Mouse (Mus musculus): ENCODE data around the gene Gm3233. TPM values are rescaled to one million over a fixed set of nuclear protein-coding genes. Genes with fewer than 3 reads are reported as not detected.
"Not testable (repeated sequence)": the region's sequence is repeated elsewhere in the genome, so short reads cannot be mapped to it uniquely, and the experiment has no call there.

The Gm3233 gene
- total RNA-seq (2021), result not detected

- intact Hi-C loops (cut with DNase I); DNase-seq (ENCODE audit: extremely low spot score in 1 of 2, low spot score in 2 of 2): not testable (repeated sequence)
Observed at GRCm38 (mm10) chr10:77759582-77759981, at the start of gene Gm3233. Gene Gm3233, minus strand, starts transcription at chr10:77759682.

GRCm38 (mm10) chr10:77804095-77804494 is 44.6 kb upstream of the Gm3233 start:
- no peak for DNase-seq (ENCODE audit: extremely low spot score in 1 of 2, low spot score in 2 of 2)
- intact Hi-C loops (cut with DNase I), result no loop called here

- intact Hi-C loops (cut with DNase I), result no loop called here
- DNase-seq (ENCODE audit: extremely low spot score in 1 of 2, low spot score in 2 of 2), result no peak
Observed at GRCm38 (mm10) chr10:77798921-77799508, 39.5 kb upstream of the Gm3233 start, which contains the start of gene Gm19668. Gene Gm19668, minus strand, starts transcription at chr10:77799133.

- intact Hi-C loops (cut with DNase I); DNase-seq (ENCODE audit: extremely low spot score in 1 of 2, low spot score in 2 of 2): not testable (repeated sequence)
Observed at GRCm38 (mm10) chr10:77798164-77798920, 38.9 kb upstream of the Gm3233 start.

GRCm38 (mm10) chr10:77797677-77798076 is 38.2 kb upstream of the Gm3233 start:
- DNase-seq (ENCODE audit: extremely low spot score in 1 of 2, low spot score in 2 of 2), result no peak
- intact Hi-C loops (cut with DNase I), result no loop called here

- no peak for DNase-seq (ENCODE audit: extremely low spot score in 1 of 2, low spot score in 2 of 2)
Observed at GRCm38 (mm10) chr10:77794976-77795375, 35.5 kb upstream of the Gm3233 start, which contains the start of gene Gm9639. Gene Gm9639, minus strand, starts transcription at chr10:77795076.

GRCm38 (mm10) chr10:77788621-77789020 is 29.1 kb upstream of the Gm3233 start:
- intact Hi-C loops (cut with DNase I), result no loop called here
- DNase-seq (ENCODE audit: extremely low spot score in 1 of 2, low spot score in 2 of 2), result no peak

More at GRCm38 (mm10) chr10:77794976-77795375, 35.5 kb upstream of the Gm3233 start, which contains the start of gene Gm9639:
- intact Hi-C loops (cut with DNase I), result no loop called here

GRCm38 (mm10) chr10:77787876-77788275 is 28.4 kb upstream of the Gm3233 start, which contains the start of gene Gm7137:
Gene Gm7137, minus strand, starts transcription at chr10:77788200.
- intact Hi-C loops (cut with DNase I); DNase-seq (ENCODE audit: extremely low spot score in 1 of 2, low spot score in 2 of 2): not testable (repeated sequence)

GRCm38 (mm10) chr10:77783396-77783795 is 23.9 kb upstream of the Gm3233 start:
- DNase-seq (ENCODE audit: extremely low spot score in 1 of 2, low spot score in 2 of 2); intact Hi-C loops (cut with DNase I): not testable (repeated sequence)

GRCm38 (mm10) chr10:77782442-77782841 is 23.0 kb upstream of the Gm3233 start, which contains the start of gene Gm3250:
Gene Gm3250, minus strand, starts transcription at chr10:77782542.
- intact Hi-C loops (cut with DNase I); DNase-seq (ENCODE audit: extremely low spot score in 1 of 2, low spot score in 2 of 2): not testable (repeated sequence)

- intact Hi-C loops (cut with DNase I); DNase-seq (ENCODE audit: extremely low spot score in 1 of 2, low spot score in 2 of 2): not testable (repeated sequence)
Observed at GRCm38 (mm10) chr10:77776844-77777243, 17.4 kb upstream of the Gm3233 start, which contains the start of gene Gm7138. Gene Gm7138, minus strand, starts transcription at chr10:77776944.

GRCm38 (mm10) chr10:77772142-77772541 is 12.7 kb upstream of the Gm3233 start:
- intact Hi-C loops (cut with DNase I); DNase-seq (ENCODE audit: extremely low spot score in 1 of 2, low spot score in 2 of 2): not testable (repeated sequence)

- DNase-seq (ENCODE audit: extremely low spot score in 1 of 2, low spot score in 2 of 2); intact Hi-C loops (cut with DNase I): not testable (repeated sequence)
Observed at GRCm38 (mm10) chr10:77771225-77771624, 11.7 kb upstream of the Gm3233 start, which contains the start of gene Gm3238. Gene Gm3238, minus strand, starts transcription at chr10:77771325.

- intact Hi-C loops (cut with DNase I), result no loop called here
- no peak for DNase-seq (ENCODE audit: extremely low spot score in 1 of 2, low spot score in 2 of 2)
Observed at GRCm38 (mm10) chr10:77769727-77770126, 10.2 kb upstream of the Gm3233 start.

- intact Hi-C loops (cut with DNase I), result no loop called here
- DNase-seq (ENCODE audit: extremely low spot score in 1 of 2, low spot score in 2 of 2), result no peak
Observed at GRCm38 (mm10) chr10:77753448-77753847, 6.0 kb downstream of the Gm3233 start.

GRCm38 (mm10) chr10:77752312-77752711 is 7.2 kb downstream of the Gm3233 start:
- intact Hi-C loops (cut with DNase I); DNase-seq (ENCODE audit: extremely low spot score in 1 of 2, low spot score in 2 of 2): not testable (repeated sequence)

GRCm38 (mm10) chr10:77751254-77751653 is 8.2 kb downstream of the Gm3233 start, which contains the start of gene Gm9736:
Gene Gm9736, minus strand, starts transcription at chr10:77751354.
- DNase-seq (ENCODE audit: extremely low spot score in 1 of 2, low spot score in 2 of 2); intact Hi-C loops (cut with DNase I): not testable (repeated sequence)

- DNase-seq (ENCODE audit: extremely low spot score in 1 of 2, low spot score in 2 of 2); intact Hi-C loops (cut with DNase I): not testable (repeated sequence)
Observed at GRCm38 (mm10) chr10:77750686-77751085, 8.8 kb downstream of the Gm3233 start.

GRCm38 (mm10) chr10:77741924-77742688 is 17.4 kb downstream of the Gm3233 start, which contains the start of gene Gm18596:
Gene Gm18596, minus strand, starts transcription at chr10:77742638.
- DNase-seq (ENCODE audit: extremely low spot score in 1 of 2, low spot score in 2 of 2); intact Hi-C loops (cut with DNase I): not testable (repeated sequence)

Measured in left cerebral cortex, postnatal 10 days (tissue).